Mouse (Mus musculus): ENCODE data around the gene Adamtsl3.

- TF ChIP-seq CTCF (IDR thresholded peaks at IDR 0.05; ENCODE audit: extremely low read depth, insufficient read depth, low read length) (no peak), POLR2A (IDR thresholded peaks at IDR 0.05; ENCODE audit: extremely low read depth, insufficient read depth, low read length) (no peak)
These were observed 94.0 kb downstream of the Adamtsl3 start for GRCm38 (mm10) chr7:82429447-82429846.

All from cortical plate, adult 2 months (tissue).